Mouse (Mus musculus) layer of hippocampus, adult 11-12 months (tissue): ENCODE data around the gene Alkbh2.
A peak's percentile ranks its signal among the peaks of the same experiment; 100 is the strongest.

Experiments
- DNase-seq: peaks from one replicate; pipeline ENCODE4 v3.0.0; 2022; ENCODE audit warnings: low spot score

The Alkbh2 gene

GRCm38 (mm10) chr5:114100390-114101099 is 27.5 kb downstream of the Alkbh2 start:
- DNase-seq, result no peak

- DNase-seq, result peak; percentile 92
These were observed 28.2 kb downstream of the Alkbh2 start for GRCm38 (mm10) chr5:114099709-114100389.

- DNase-seq, result peak; percentile 74
These were observed 36.8 kb downstream of the Alkbh2 start, which contains the start of gene Svop for GRCm38 (mm10) chr5:114091057-114091807. TSS of gene Svop (minus strand) at chr5:114091570.

GRCm38 (mm10) chr5:114090421-114091013 is 37.5 kb downstream of the Alkbh2 start:
- no peak for DNase-seq

- DNase-seq, result no peak
These were observed 40.0 kb downstream of the Alkbh2 start for GRCm38 (mm10) chr5:114087875-114088480.

- no peak for DNase-seq
These were observed 42.5 kb downstream of the Alkbh2 start for GRCm38 (mm10) chr5:114085501-114085900.

GRCm38 (mm10) chr5:114077009-114077408 is 51.0 kb downstream of the Alkbh2 start:
- no peak for DNase-seq
